Mouse (Mus musculus): ENCODE results near the gene F2r.

DNA sequence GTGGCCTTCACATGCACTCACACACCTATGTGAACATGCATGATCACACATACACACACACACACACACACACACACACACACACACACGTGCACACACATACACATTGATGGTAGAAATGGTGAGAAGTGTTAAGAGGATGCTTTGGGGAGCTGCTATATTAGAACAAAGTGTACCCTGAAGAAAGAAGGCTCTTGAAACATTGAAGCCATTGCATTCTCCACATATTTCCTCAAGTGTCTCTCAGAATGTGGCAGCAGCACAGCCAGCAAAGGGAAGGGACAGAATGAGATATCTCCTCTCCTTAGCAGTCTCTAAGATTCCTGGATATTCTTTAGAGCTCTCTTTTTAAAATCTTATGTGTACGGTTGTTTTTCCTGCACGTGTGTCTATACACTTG is 3.3 kb upstream of the F2r start:
- no peak for TF ChIP-seq POLR2A (IDR thresholded peaks at IDR 0.05; ENCODE audit: low read depth, low read length)
- no peak for TF ChIP-seq CTCF (IDR thresholded peaks at IDR 0.05; ENCODE audit: extremely low read depth, insufficient read length, insufficient replicate concordance, low read depth, low read length)

Measured in small intestine, adult 2 months (tissue).